Mouse (Mus musculus): ENCODE data around the gene Pdia4. TPM values are rescaled to one million over a fixed set of nuclear protein-coding genes. Genes with fewer than 3 reads are reported as not detected.
"Not testable (repeated sequence)": the region's sequence is repeated elsewhere in the genome, so short reads cannot be mapped to it uniquely, and the experiment has no call there.

The Pdia4 gene
- 10 to 100 TPM; 36.5 to 45.0 TPM for total RNA-seq (2021)
- long read RNA-seq, experiment 1, transcript Pdia4-201 (10 exons, 2,399 nt) = major isoform, 85 of 91 reads
- long read RNA-seq, experiment 1, partial matches to known transcripts = 3 of 91 reads
- long read RNA-seq, experiment 1, other reads (novel, unspliced or antisense) = 3 of 91 reads
- long read RNA-seq, experiment 2, transcript Pdia4-201 (10 exons, 2,399 nt) = major isoform, 76 of 77 reads
- long read RNA-seq, experiment 2, partial matches to known transcripts = 0 of 77 reads
- long read RNA-seq, experiment 2, other reads (novel, unspliced or antisense) = 1 of 77 reads

DNA sequence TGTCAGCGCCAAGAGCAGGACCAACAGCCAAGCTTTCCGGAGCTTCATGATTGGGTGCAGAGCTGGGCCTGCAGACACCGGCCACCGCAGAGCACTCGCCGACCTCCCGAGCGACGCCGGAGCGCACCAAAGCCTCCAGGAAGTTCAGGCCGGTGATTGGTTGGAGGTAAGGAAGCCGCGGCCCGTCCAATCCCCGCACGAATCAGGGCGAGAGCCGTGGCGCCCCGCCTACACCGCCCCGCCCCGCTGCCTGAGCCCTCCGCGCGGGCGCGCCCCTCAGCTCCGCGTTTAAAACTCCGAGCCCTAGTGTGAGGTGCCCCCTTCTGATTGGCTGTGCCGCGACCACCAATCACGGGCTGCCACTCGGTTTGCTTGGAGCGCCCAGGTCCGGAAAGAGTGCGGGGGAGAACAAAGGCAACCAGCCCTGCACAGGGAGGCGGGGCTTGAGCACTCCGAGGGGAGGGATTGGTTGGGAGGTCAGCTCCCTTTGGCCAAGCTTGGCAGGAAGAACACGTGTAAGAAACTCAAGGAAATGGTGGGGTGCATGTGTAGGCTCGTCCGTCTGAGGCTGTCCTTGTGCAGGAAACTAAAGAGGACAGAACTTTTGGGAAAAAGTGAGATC, at the start of gene Pdia4:
Gene Pdia4, minus strand, starts transcription at position 174 of the 622 bp plus-strand sequence.
- DNase-seq = peak; percentile 97 to 98
- intact Hi-C loops (cut with DNase I) = no loop called here

DNA sequence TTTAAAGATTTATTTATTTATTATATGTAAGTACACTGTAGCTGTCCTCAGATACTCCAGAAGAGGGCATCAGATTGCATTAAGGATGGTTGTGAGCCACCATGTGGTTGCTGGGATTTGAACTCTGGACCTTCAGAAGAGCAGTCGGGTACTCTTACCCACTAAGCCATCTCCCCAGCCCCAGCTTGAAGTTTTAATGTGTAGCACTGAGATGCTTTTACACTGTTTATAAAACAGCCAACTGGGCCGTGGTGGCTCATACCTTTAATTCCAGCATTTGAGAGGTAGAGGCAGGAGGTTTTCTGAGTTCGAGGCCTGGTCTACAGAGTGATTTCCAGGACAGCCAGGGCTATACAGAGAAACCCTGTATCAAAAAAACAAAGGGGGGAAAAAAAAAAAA, 44.5 kb upstream of the Pdia4 start:
- DNase-seq; intact Hi-C loops (cut with DNase I): not testable (repeated sequence)

DNA sequence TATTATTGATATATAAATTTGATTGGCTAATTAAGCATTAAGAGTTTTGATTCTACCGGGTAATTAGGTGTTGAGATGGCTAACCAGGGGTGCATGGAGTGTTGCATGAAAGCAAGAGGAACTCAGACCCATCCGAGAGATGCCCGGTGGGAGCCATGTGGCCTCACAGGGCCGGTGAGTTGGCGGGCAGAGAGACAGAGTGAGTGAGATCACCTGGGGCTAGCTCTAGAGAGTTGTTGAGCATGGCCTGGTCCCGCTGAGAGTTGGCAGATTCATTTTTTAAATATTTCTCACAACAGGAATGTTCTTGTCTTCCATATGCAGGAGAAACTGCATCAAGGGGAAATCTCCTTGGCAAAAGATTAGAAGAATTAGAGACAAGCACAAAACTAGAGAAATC, 44.0 kb upstream of the Pdia4 start:
- intact Hi-C loops (cut with DNase I) = no loop called here
- DNase-seq = no peak

DNA sequence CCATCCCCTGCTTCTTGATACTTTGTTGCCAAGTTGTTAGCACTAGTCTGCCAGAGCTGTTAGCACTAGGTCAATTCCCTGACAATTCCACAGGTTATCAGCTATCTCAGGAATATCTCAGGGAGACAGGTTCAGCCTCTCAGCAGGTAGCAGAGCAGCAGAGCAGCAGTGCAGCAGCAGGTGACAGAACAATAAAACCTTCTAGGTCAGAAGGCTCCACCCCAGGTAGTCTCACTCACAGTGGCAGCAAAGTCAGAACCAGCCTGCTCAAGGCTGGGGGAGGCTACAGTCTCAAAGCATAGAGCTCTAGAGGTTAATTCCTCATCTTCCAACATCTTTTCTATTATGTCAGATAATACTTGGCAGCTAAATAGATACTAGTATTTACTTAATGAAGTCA, 32.5 kb upstream of the Pdia4 start:
- intact Hi-C loops (cut with DNase I) = no loop called here
- no peak for DNase-seq

DNA sequence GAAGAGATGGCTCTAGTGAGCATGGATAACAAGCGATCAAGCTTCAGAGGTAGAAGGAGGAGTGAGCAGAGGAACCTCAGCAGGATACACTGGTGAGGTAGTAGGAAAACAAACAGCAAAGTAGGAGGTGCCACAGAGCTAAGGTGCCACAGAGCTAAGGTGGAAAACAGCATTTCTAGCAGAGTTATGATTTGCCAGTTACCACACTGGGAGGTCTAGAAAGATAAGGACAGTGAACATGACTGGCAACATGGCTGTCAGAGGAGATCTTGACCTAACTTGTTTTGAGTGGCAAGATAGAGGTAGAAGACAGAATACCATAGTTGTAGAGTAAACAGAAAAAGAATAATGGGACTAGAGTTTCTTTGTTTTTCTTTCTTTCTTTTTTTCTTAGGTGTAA, 29.1 kb upstream of the Pdia4 start:
- no peak for DNase-seq

DNA sequence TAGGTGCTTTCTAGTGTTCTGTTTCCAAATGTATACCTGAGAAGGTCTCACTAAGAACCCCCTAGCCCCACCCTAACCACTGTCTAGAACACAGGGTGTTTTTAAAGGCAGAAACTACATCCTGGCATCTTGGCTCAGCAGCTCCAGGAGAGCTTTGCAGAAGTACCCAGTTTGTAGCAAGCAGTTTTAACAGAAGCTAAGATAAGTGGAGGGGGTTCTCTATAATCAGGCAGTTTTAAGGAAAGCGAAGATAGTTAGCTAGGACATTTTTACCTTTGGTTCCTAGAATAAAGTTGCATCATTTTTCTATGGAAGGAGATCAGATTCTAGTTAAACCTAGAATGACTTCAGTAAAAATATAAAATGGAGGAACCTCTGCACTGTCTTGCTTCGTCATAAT, 28.6 kb upstream of the Pdia4 start:
- intact Hi-C loops (cut with DNase I) = no loop called here

More for the DNA sequence above, 29.1 kb upstream of the Pdia4 start:
- intact Hi-C loops (cut with DNase I) = no loop called here

DNA sequence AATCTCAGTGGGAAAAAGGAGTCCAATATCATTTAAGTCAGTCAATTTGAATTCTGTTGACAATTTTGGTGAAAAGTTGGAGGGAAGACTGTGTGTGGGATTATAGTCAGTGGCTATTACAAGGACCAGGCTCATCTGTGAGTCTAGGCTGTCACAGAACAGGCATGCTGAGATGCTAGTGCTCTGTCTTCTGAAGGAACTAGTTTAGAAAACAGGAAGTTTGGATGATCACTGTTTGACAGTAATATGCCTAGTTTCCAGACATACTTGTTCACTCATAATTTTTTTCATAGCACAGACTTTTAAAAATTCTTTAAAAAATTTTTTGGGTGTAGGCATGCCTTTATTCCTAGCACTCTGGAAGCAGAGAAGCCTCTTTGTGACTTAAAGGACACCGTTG, 27.8 kb upstream of the Pdia4 start:
- DNase-seq = no peak
- intact Hi-C loops (cut with DNase I) = no loop called here

More for the DNA sequence above, 28.6 kb upstream of the Pdia4 start:
- no peak for DNase-seq

DNA sequence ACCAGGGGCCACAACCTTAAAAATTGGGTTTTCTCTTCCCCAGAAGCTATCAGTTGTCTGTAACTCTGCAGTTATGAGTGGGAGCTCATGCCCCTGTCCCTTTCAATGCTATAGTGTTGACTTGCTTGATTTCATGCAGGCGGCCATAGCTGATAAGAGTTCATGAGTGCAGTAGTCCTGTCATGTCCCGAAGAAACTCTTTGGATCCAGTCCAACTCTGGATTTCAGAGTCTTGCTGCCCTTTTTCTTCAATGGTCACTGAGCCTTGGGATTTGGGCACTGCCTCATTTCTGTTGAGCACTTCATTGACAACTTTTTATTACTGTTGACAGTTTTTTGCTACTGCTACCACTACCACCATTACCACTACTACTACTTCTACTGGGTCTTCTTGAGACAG, 24.4 kb upstream of the Pdia4 start:
- DNase-seq = no peak
- intact Hi-C loops (cut with DNase I) = loop anchor here (5.0 kb wide), 1 partner anchor 40 kb away; the partner anchor contains the start of gene Zfp282

DNA sequence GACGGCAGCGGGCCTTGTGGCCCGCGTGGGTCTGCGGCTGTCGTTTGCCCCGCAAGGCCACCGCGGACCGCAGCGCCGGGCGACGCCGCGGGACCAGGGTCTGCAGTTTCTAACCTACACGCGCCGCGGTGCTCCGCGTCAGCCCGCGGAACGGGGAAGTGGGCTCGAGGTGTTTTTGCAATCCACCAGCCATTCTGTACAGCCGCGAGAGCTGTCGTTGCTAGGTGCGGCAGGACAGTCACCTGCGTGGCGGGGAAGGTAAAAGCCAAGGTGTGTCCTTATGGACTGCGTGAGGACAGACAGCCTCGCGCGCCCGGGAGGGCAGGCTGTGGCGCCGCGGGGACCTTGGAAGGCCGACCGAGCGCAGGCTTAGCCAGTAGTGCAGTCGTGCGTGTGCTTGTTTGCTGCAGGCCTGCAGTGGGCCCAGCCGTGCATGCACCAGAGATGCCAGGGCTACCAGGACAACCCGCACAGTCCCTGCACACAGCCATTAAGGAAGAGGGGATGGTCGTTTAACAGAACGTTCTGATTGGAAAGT, 22.8 kb upstream of the Pdia4 start:
- intact Hi-C loops (cut with DNase I) = loop anchor here (5.0 kb wide), 1 partner anchor 41 kb away; the partner anchor contains the start of gene Zfp282
- DNase-seq = peak in 1 of 2 experiments; percentile 52

DNA sequence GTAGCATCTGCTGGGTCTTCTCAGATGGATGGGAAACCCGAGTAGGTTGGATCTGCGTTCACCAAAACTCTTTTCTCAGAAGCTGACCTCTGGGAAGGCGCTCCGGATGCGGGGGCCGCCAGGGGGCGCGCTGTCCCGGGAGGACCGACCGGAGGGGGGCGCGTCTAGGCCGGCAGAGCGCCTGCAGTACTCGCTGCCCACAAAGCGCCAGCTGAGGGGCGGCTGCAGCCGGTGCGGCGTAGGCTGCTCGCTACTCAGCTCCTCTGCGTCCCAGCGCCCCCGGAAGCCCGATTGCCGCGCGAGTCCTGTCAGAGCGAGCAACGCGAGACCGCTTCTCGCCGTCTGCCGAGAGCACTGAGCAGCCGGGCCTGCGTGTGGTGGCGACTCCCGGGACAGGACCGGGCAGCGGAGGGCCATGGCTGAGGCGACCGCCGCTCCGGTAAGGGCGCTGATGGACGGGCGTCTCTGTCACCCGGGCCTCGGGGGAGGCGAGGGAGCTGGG, 22.3 kb upstream of the Pdia4 start, which contains the start of gene Zfp398:
Gene Zfp398, plus strand, starts transcription at position 180 of the 502 bp plus-strand sequence.
- intact Hi-C loops (cut with DNase I) = loop anchor here (5.0 kb wide), 1 partner anchor 42 kb away; the partner anchor contains the start of gene Zfp282
- DNase-seq = peak; percentile 98 to 99

DNA sequence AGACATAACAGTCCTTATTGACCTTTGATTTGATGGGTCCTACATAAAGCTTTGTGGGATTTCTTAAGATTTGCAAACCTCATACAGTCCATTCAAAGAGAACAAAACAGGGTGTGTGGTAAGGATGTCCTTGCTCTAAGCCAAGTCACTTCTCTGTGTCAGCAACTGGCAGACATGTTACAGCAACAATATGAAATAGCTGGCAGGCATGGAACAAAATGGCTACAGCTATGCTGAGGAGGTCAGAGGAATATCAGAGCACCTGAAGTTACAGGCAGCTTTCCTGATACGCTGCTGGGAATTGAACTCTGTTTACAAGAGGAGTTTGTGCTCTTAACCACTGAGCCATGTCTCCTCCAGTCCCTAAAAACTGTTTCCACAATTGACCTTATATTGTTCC, 19.0 kb upstream of the Pdia4 start:
- DNase-seq = no peak
- intact Hi-C loops (cut with DNase I) = no loop called here

DNA sequence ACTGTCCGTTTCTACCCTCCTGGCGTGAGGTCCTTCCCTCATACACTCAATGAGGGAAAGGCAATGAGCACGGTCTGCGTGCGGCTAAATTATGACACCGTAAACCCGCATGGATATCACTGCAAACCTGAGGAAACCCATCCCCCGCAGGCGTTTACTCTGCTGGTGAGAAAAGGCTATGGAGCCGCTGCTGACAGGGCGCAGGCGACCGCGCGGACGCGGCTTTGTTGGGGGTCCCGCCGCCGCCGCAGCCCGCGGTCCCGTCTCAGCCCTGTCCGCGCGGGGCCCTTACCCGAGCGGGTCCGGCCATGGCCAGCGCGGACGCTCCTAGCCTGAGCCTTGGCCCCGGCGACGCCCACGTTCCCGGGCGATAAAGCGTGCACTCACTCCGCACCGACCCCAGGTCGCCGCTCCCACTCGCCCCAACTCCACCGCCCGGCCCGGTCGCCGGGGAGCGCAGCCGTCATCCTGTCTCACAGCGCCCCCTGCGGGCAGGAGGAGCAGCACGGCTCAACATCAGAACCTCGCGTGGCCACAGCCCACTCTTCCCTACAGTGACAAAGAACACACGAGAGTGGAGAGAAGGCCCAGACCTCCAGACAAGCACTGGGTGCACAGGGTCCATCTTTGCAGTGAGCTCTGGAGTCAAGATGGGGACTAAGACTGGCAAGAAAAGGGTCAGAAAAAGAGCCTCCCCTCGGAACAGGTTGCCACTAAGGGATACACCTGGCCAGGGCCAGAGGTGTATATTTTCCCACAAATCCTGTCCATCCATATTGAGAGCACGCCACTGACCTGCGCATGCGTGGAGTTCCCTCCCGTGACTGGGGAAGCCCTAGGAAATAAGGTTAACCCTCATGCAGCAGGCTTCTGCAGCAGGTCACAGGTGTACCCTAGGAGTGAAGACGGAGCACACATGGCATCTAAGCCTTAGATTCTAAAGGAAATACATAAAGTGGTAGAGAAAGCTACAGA, 17.2 kb upstream of the Pdia4 start, which contains the start of gene Zfp786:
Gene Zfp786, minus strand, starts transcription at position 764 of the 975 bp plus-strand sequence.
- peak; percentile 96 for DNase-seq
- intact Hi-C loops (cut with DNase I) = loop anchor here (1.0 kb wide), 2 partner anchors 31 to 36 kb away; no protein-coding TSS in a partner anchor

DNA sequence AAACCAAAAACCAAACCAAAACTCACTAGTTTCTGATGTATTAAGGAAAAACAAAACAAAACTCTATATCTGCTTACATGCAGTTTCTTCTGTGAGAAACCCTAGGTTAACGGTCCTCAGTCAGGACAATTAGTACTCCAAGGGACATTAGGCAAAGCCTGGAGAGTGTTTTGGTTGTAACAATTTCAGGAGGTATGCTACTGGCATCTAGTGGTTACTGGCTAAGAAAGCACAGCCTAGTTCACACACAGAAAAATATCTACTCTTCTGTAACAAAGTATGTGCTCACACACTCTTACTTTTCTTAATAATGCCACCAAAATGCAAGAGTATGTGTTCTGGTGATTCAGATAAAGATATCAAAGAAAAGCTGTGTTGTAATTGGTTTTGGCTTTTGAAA, 15.7 kb upstream of the Pdia4 start:
- no peak for DNase-seq
- intact Hi-C loops (cut with DNase I) = no loop called here

DNA sequence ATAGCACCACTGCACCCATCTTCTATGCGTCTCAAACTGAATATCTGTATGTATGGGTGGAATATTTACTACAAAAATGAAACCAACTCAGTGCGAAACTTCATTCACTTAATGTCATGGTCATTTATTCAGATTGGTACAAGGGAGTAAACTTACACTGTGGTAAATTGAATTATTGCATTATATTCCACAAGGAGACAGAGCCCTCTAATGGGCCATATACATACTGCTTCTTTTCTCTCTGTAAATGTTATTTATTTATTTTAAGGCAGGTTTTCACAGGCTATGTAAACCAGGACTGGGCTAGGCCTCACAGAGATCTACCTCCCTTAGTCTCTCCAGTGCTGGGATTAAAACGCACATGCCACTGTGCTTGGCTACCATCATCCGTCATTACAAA, 14.2 kb upstream of the Pdia4 start:
- no peak for DNase-seq

DNA sequence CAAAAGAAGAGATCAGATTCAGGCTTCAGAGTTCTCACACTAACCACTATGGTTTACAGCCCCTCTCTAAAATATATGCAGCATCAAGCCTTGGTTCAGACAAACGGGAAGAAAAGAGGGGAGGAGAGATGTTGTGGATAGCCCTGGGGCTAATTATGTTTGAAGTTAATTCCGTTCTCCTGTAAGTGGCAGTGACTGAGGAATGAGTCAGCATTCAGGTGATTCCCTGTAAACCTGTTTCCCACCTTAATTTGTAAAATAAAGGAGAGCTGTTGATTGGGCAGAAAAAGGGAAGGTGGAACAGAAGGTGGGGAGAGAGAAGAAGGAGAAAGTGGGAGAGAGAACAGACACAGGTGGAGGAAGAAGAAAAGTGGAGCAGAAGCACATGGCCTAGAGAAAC, 11.0 kb upstream of the Pdia4 start:
- no peak for DNase-seq
- intact Hi-C loops (cut with DNase I) = no loop called here

More for the DNA sequence above, 14.2 kb upstream of the Pdia4 start:
- intact Hi-C loops (cut with DNase I) = no loop called here

DNA sequence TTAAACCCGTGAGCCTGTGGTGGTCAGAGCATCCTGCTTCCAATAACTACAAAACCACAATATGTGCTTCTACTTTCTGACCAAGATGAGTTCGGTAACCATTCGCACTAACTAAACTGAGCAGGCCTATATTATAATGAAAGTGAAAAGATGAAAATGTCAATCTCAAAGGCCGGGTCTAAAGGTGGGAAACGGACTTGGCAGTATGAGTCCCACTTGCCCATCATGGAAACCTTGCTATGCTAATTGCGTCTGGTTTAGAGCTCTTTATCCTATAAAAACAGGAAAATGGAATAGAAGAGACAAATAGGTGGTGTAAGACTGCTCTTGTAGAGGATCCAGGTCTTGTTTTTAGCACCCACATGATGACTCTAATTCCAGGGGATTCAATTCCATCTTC, 8.5 kb upstream of the Pdia4 start:
- intact Hi-C loops (cut with DNase I) = no loop called here
- DNase-seq = no peak

DNA sequence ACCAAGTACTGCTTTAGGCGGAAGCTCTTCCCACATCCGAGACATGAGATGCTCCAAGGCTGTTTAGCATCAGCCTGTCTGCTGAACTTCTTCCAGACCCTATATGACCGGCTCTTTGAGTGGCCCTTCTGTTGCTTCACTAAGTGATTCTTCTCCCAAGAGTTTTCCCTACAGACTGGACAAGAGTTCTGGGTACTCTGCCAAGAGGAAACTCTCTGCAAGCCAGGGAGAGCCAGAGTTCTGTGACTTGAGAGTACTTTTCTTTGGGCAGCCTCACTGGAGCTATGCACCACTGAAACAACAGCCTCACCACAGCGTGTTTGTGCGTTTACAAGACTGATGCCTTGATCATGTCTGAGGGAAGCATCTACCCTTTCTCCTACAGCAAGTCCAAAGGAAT, 8.0 kb upstream of the Pdia4 start:
- no peak for DNase-seq
- intact Hi-C loops (cut with DNase I) = no loop called here

DNA sequence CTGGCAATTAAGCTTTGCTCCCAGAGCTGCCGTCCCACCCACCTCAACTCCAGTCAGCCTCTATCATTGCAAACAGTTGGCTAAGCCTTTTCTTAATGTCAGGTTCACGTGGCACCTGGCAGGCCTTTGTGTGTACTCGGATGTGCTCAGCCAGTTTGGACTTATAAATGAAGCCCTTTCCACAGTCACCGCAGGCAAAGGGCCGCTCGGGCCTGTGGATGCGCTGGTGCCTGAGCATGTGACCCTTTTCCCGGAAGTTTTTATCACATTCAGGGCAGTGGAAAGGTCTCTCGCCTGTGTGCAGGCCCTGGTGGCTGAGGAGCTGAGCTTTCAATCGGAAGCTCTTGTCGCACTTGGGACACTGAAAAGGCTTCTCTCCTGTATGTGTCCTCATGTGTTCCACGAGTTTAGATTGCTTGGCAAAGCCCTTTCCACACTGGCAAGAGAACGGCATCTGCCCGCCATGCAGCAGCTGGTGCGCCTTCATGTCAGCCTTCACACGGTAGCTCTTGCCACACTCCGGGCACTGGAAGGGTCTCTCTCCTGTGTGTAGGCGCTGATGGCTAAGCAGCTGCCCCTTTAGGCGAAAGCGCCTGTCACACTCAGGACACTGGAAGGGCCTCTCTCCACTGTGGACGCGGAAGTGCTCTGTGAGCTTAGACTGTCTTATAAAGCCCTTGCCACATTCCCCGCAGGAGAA, 6.5 kb upstream of the Pdia4 start:
- intact Hi-C loops (cut with DNase I) = no loop called here

DNA sequence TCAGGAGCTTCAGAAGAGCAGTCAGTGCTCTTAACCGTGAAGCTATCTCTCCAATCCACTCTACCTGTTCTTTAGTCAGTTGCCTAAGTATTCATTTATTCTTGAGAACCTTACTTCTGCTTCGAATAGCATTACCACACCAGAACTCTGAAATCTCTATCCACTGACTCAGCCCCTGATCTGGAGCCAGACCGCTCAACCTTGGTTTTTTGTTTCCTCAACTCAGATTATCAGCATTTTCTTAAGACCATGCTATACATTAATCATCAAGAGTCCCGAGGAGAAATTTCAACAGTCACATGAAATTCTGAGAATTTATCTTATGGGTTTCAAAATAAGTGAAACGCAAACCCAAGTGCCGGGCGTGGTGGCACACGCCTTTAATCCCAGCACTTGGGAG, 5.5 kb upstream of the Pdia4 start:
- DNase-seq = no peak
- intact Hi-C loops (cut with DNase I) = no loop called here

More for the DNA sequence above, 6.5 kb upstream of the Pdia4 start:
- DNase-seq = no peak

Data from heart, postnatal 14 days (tissue).